Mouse (Mus musculus) bone marrow macrophage, adult 2 months (primary cell): ENCODE measurements around the gene Tbc1d14. TPM values are rescaled to one million over a fixed set of nuclear protein-coding genes. Genes with fewer than 3 reads are reported as not detected.

Experiments
- H3K27ac ChIP-seq: 2 replicates; pipeline ENCODE4 v1.5.1; 2012; ENCODE audit warnings: low read depth, low read length; ENCODE audit not compliant: insufficient read depth
- H3K4me1 ChIP-seq: 2 replicates; pipeline ENCODE4 v1.6.1; 2012; ENCODE audit warnings: low read length; ENCODE audit not compliant: control insufficient read depth, insufficient read depth
- H3K4me3 ChIP-seq: 2 replicates; pipeline ENCODE4 v1.5.1; 2012; ENCODE audit warnings: mild to moderate bottlenecking, low read length, moderate library complexity; ENCODE audit not compliant: insufficient read depth
- CTCF ChIP-seq: IDR thresholded peaks from 2 replicates; pipeline ENCODE4 v1.5.1; 2012; ENCODE audit warnings: low read depth, mild to moderate bottlenecking, low read length, moderate library complexity
- POLR2A ChIP-seq: IDR thresholded peaks from 2 replicates; pipeline ENCODE4 v1.6.1; 2012; ENCODE audit warnings: mild to moderate bottlenecking, low read depth, low read length, borderline replicate concordance
- polyA plus RNA-seq: library from polyadenylated mRNA; stranded (reverse); fragments of >200 nt; gene quantifications from 2 replicates; pipeline ENCODE4 v1.2.4, GENCODE M21; 2012; ENCODE audit not compliant: missing spikeins, insufficient read depth, insufficient read length

Tbc1d14 gene
- polyA plus RNA-seq, 1 experiment: 57.8 TPM

- TF ChIP-seq POLR2A (no peak), CTCF (no peak)
- Histone ChIP-seq H3K4me1 (peaks cover 33% of the 10 kb centered on the region), H3K4me3 (no peak overlapping the region), H3K27ac (no peak overlapping the region)
These were observed 75.5 kb downstream of the Tbc1d14 start for GRCm38 (mm10) chr5:36517596-36517995.

GRCm38 (mm10) chr5:36515558-36515957, 77.5 kb downstream of the Tbc1d14 start:
- TF ChIP-seq CTCF (no peak), POLR2A (no peak)
- Histone ChIP-seq H3K27ac (peak overlapping the region; percentile 91), H3K4me3 (no peak overlapping the region), H3K4me1 (peaks cover 33% of the 10 kb centered on the region)

GRCm38 (mm10) chr5:36515126-36515525, 78.0 kb downstream of the Tbc1d14 start:
- H3K4me3 ChIP-seq: no peak overlapping the region
- TF ChIP-seq CTCF (no peak), POLR2A (no peak)
- peaks cover 33% of the 10 kb centered on the region for H3K4me1 ChIP-seq
- H3K27ac ChIP-seq: peak overlapping the region; percentile 91

GRCm38 (mm10) chr5:36510956-36511355, 82.1 kb downstream of the Tbc1d14 start:
- Histone ChIP-seq H3K4me3 (no peak overlapping the region), H3K27ac (no peak overlapping the region), H3K4me1 (peaks cover 14% of the 10 kb centered on the region)
- TF ChIP-seq CTCF (no peak), POLR2A (no peak)

- no peak overlapping the region for H3K27ac ChIP-seq
- H3K4me1 ChIP-seq: no peaks in the 10 kb centered on the region
- H3K4me3 ChIP-seq: no peak overlapping the region
- TF ChIP-seq POLR2A (no peak), CTCF (no peak)
These were observed 84.7 kb downstream of the Tbc1d14 start for GRCm38 (mm10) chr5:36508351-36508750.

GRCm38 (mm10) chr5:36505643-36506042, 87.4 kb downstream of the Tbc1d14 start:
- no peak overlapping the region for H3K4me3 ChIP-seq
- TF ChIP-seq POLR2A (no peak), CTCF (no peak)
- H3K4me1 ChIP-seq: no peaks in the 10 kb centered on the region
- no peak overlapping the region for H3K27ac ChIP-seq

- TF ChIP-seq POLR2A (no peak), CTCF (no peak)
- H3K27ac ChIP-seq: no peak overlapping the region
- H3K4me1 ChIP-seq: no peaks in the 10 kb centered on the region
- no peak overlapping the region for H3K4me3 ChIP-seq
These were observed 87.8 kb downstream of the Tbc1d14 start for GRCm38 (mm10) chr5:36505235-36505634.

- no peak overlapping the region for H3K4me3 ChIP-seq
- H3K4me1 ChIP-seq: peaks cover 6% of the 10 kb centered on the region; the same call in 1 of the 2 replicates
- H3K27ac ChIP-seq: no peak overlapping the region
- TF ChIP-seq CTCF: no peak
- TF ChIP-seq POLR2A: no peak
These were observed 98.4 kb downstream of the Tbc1d14 start for GRCm38 (mm10) chr5:36494709-36495108.

GRCm38 (mm10) chr5:36493919-36494318, 99.2 kb downstream of the Tbc1d14 start:
- peaks cover 6% of the 10 kb centered on the region; the same call in 1 of the 2 replicates for H3K4me1 ChIP-seq
- no peak overlapping the region for H3K27ac ChIP-seq
- TF ChIP-seq CTCF: no peak
- no peak for TF ChIP-seq POLR2A
- H3K4me3 ChIP-seq: no peak overlapping the region

GRCm38 (mm10) chr5:36489225-36489624, 103.9 kb downstream of the Tbc1d14 start:
- Histone ChIP-seq H3K4me3 (no peak overlapping the region), H3K27ac (no peak overlapping the region), H3K4me1 (peaks cover 4% of the 10 kb centered on the region; the same call in 1 of the 2 replicates)
- TF ChIP-seq POLR2A (no peak), CTCF (no peak)

- no peak for TF ChIP-seq POLR2A
- no peak for TF ChIP-seq CTCF
- Histone ChIP-seq H3K27ac (no peak overlapping the region), H3K4me1 (peaks cover 22% of the 10 kb centered on the region), H3K4me3 (peak overlapping the region; percentile 59)
These were observed 107.8 kb downstream of the Tbc1d14 start for GRCm38 (mm10) chr5:36485306-36485705.
